Mouse (Mus musculus) G1E (cell line): ENCODE results near the gene Dnah8. TPM values are rescaled to one million over a fixed set of nuclear protein-coding genes. Genes with fewer than 3 reads are reported as not detected.
A peak's percentile ranks its signal among the peaks of the same experiment; 100 is the strongest.
"Not testable (repeated sequence)": the region's sequence is repeated elsewhere in the genome, so short reads cannot be mapped to it uniquely, and the experiment has no call there.

Experiments
- ATAC-seq: 2 replicates; pipeline ENCODE4 v1.8.0; 2016; ENCODE audit warnings: mild to moderate bottlenecking; ENCODE audit not compliant: insufficient number of reproducible peaks, poor library complexity, low FRiP score, severe bottlenecking; ENCODE audit errors: extremely low read depth
- DNase-seq: peaks from one replicate; pipeline ENCODE4 v3.0.0; 2012; ENCODE audit warnings: low spot score
- H3K27me3 ChIP-seq: 2 replicates; pipeline ENCODE4 v1.6.1; 2012; ENCODE audit warnings: mild to moderate bottlenecking, low read length, inconsistent platforms; ENCODE audit not compliant: insufficient read depth
- H3K36me3 ChIP-seq: replicated peaks from 2 replicates; pipeline ENCODE3; 2012; ENCODE audit warnings: mild to moderate bottlenecking, inconsistent platforms
- H3K4me1 ChIP-seq: 2 replicates; pipeline ENCODE4 v1.6.1; 2012; ENCODE audit warnings: low read depth, low read length, inconsistent platforms, mixed read lengths; ENCODE audit not compliant: insufficient read depth
- H3K4me3 ChIP-seq: 2 replicates; pipeline ENCODE4 v1.5.1; 2012; ENCODE audit warnings: low read depth, mild to moderate bottlenecking, inconsistent platforms, low read length, moderate library complexity, mixed read lengths
- H3K9me3 ChIP-seq: replicated peaks from 2 replicates; pipeline ENCODE4 v1.6.1; 2012; ENCODE audit warnings: inconsistent platforms
- CTCF ChIP-seq: IDR thresholded peaks from 2 replicates; pipeline ENCODE4 v1.5.1; 2012; ENCODE audit warnings: low read depth, low read length, inconsistent platforms, mixed read lengths
- GATA1 ChIP-seq: IDR thresholded peaks from 2 replicates; pipeline ENCODE4 v1.6.1; 2012; ENCODE audit warnings: borderline replicate concordance, low read length, inconsistent platforms, mixed read lengths
- GATA2 ChIP-seq: IDR thresholded peaks from 2 replicates; pipeline ENCODE4 v1.6.1; 2012; ENCODE audit warnings: low read depth, low read length, inconsistent platforms, borderline replicate concordance
- POLR2AphosphoS5 ChIP-seq: IDR thresholded peaks from 2 replicates; pipeline ENCODE4 v1.6.1; 2012; ENCODE audit warnings: low read depth, low read length, inconsistent platforms; ENCODE audit not compliant: insufficient replicate concordance
- TAL1 ChIP-seq: conservative IDR thresholded peaks from 2 replicates; pipeline ENCODE4 v1.6.1; 2012; ENCODE audit warnings: low read depth, low read length, inconsistent platforms, mixed read lengths
- polyA plus RNA-seq: library from polyadenylated mRNA; stranded (reverse); fragments of >175 nt; gene quantifications from 2 replicates; pipeline ENCODE4 v1.2.3, GENCODE M21; 2012
- total RNA-seq, 2 experiments: library from RNA; stranded (forward) in 1 of 2; stranded (reverse) in 1 of 2; fragments of 200-1000 nt in 1 of 2; fragments of >200 nt in 1 of 2; fragmentation: Nextera tagmentation in 1 of 2; gene quantifications; 2 replicates each; pipeline ENCODE4 v1.2.3; 2014 to 2017

Gene Dnah8
- total RNA-seq (2014; fragmentation: Nextera tagmentation) = 49.3 and 69.4 TPM in 2 replicates
- 37.0 and 42.5 TPM in 2 replicates for total RNA-seq (2017)
- polyA plus RNA-seq = 1.5 and 3.5 TPM in 2 replicates

DNA sequence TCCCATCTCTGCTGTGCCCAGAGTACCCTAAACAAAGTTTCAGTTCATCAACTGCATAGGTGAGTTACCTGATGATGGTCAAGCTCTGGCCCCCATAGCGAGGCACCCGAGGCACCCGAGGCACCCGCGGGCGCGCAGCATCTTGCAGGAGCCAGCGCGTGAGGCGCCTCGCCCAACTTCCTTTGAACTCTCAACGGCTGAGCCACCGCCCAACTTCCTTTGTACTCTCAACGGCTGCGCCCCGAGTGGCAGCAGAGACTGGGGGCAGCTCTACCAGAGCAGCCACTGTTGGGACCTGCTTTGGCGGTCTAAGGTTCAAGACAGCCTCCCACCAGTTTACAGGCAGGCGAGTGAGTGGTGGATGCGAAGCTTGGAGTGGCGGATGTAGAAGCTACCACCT, at the start of gene Dnah8:
TSS of gene Dnah8 (plus strand) at position 223 of the 400 bp plus-strand sequence.
- H3K4me1 ChIP-seq, DNase-seq, H3K4me3 ChIP-seq, H3K27me3 ChIP-seq: not testable (repeated sequence)
- Histone ChIP-seq H3K9me3 (peaks cover 15% of the 10 kb centered on the region), H3K36me3 (peaks cover 16% of the 10 kb centered on the region)
- ATAC-seq = peak; percentile 50; the same call in 1 of the 2 replicates

DNA sequence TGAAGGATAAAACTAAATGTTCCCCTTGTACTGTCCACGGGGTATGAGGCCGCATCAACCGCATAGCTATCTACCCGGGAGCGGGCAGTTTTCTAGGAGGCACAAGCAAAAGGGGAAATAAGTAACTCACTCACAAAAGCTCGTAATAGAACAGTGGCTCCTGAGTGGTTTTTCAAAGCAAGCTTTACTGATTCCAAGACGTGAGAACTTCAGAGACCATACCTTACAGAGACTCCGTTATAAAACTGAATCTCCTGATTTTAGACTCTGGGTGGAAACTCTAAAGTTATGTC, 49.4 kb upstream of the Dnah8 start:
- H3K27me3 ChIP-seq = no peaks in the 10 kb centered on the region
- peaks cover 14% of the 10 kb centered on the region for H3K36me3 ChIP-seq
- ATAC-seq (no peak), DNase-seq (peak; percentile 41)
- H3K4me3 ChIP-seq = no peak overlapping the region; the same call in 1 of the 2 replicates
- H3K4me1 ChIP-seq = peaks cover 45% of the 10 kb centered on the region
- no peak for TF ChIP-seq POLR2AphosphoS5
- TF ChIP-seq CTCF = no peak
- TF ChIP-seq GATA2 = no peak
- no peak for TF ChIP-seq GATA1
- no peak for TF ChIP-seq TAL1
- no peaks in the 10 kb centered on the region for H3K9me3 ChIP-seq

DNA sequence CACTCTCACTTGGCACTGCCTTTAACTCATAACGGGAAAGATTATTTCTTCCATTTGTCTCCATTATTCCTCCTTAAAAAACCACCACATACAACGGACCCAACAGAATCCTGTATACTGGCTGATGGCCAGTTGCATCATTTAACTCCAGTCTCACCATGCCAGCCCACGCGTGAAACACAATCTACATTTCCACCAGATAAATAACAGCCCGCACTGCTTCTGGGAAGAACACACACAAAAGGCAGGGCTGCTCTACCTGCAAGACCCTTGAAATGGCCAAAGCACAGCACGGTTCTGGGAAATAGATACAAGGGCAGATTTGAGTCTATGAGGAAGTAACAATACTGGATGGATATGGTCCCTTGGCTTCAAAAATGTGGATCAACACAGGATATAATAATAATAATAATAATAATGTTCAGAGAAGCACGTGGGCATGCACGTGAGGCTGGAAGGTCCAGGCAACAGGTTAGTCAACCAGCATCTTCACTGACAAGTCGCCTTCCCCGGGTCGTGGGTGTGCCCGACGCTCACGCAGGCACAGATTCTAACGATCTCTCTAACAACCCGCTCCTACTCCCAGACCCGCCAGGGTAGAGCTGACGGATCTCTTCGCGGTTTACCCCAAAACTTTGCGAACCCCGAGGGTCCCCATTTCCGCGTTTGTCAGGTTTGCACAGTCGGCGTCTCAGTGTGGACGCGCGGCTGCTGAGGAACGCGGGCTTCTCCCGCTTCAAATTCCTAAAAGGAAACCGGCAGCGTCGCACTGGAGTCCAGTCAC, 48.8 kb upstream of the Dnah8 start:
- peak; percentile 29 for ATAC-seq
- no peak for TF ChIP-seq POLR2AphosphoS5
- no peak for TF ChIP-seq GATA2
- TF ChIP-seq GATA1 = no peak
- no peak for TF ChIP-seq CTCF
- Histone ChIP-seq H3K27me3 (no peaks in the 10 kb centered on the region), H3K4me1 (peaks cover 40% of the 10 kb centered on the region), H3K4me3 (peak overlapping the region; percentile 75), H3K36me3 (peaks cover 14% of the 10 kb centered on the region), H3K9me3 (no peaks in the 10 kb centered on the region)
- peak; percentile 77 for DNase-seq

DNA sequence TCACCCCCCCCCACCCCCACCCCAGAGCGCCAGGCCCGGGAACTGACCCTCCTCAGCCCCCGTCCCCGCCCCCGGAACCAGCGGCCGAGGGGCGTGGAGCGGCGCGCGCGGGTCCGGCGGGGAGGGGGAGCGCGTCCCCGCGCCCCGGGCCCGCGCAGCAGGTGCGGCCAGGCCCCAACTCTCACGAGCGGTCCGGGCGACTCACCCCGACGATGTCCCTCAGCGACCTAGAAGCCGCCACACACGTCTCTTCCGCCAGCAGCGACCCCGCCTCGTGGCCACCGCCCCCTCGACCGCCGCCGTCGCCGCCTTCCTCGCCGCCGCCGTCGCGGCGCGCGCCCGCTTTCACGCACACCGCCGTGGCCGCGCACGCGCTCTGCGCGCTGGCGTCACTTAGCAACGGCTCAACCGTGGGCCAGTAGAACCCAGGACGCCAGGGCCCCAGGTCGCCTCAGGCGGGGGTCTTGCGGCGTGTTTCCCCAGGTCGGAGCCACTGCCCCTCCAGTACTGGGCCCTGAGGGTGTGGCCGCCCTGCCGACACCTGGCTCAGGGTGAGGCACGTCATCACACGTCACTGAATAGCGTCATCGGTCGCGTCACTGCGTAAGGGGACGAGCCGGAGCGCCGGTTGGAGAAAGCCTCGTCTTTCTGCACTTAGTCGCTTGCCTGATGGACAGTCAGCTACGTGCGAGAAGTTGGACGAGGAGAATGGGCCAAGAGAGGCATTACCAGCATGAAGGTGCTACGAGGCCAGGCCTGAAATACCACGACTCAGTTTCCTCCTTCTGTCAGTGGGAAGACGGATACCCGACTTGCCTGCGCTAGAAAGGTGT, 48.0 kb upstream of the Dnah8 start, which contains the start of gene Btbd9:
TSS of gene Btbd9 (minus strand) at position 548 of the 833 bp plus-strand sequence.
- Histone ChIP-seq H3K9me3 (no peaks in the 10 kb centered on the region), H3K36me3 (peaks cover 9% of the 10 kb centered on the region), H3K27me3 (no peaks in the 10 kb centered on the region), H3K4me3 (peak within 1 kb of the TSS; percentile 75), H3K4me1 (peaks cover 34% of the 10 kb centered on the region)
- ATAC-seq = peak; percentile 89
- no peak for TF ChIP-seq GATA1
- no peak for TF ChIP-seq CTCF
- no peak; the same call in 1 of the 2 replicates for TF ChIP-seq POLR2AphosphoS5
- no peak for TF ChIP-seq TAL1
- no peak for TF ChIP-seq GATA2
- DNase-seq = peak; percentile 95

DNA sequence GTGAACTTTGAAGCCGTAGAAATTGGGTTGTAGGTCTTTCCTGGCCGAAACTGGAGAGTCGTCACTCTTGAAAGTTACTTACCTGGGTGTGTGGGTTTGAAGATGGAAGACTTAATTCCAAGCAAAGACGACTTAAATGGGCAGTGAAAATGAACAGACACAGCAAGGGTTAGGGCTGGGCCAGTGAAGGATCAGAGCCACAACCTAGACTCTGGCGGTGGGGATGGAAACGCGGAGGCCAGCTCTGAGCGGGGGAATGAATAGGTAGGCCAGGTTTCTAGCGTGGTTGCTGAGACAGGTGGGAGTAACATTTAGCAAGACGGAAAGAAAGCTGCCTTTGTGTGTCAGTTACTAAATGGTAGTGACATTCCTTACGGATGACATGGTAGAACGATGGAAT, 47.2 kb upstream of the Dnah8 start:
- H3K4me3 ChIP-seq = peak overlapping the region; percentile 75
- no peaks in the 10 kb centered on the region for H3K27me3 ChIP-seq
- H3K9me3 ChIP-seq = no peaks in the 10 kb centered on the region
- TF ChIP-seq GATA2 (no peak), POLR2AphosphoS5 (no peak), TAL1 (no peak), CTCF (no peak), GATA1 (no peak)
- no peak for ATAC-seq
- peaks cover 32% of the 10 kb centered on the region for H3K4me1 ChIP-seq
- peaks cover 3% of the 10 kb centered on the region for H3K36me3 ChIP-seq
- DNase-seq = peak; percentile 43

DNA sequence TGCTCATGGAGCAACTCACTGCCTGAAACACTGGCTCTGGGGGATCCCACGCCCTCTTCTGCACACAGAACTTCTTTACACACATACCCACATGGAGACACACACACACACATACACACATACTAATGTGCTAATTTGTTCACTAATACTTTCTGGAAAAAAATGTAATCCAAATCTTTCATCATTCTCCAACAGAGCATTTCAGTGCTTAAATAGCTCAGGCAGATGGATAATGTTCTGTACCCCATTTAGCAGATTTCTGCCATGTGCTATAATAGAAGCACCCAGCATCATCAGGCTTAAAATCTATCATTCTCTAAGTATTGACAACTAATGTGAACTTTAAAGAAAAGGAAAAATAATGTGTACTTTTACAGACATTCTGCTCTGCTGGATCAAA, 43.4 kb upstream of the Dnah8 start:
- no peak for TF ChIP-seq GATA1
- no peak for TF ChIP-seq POLR2AphosphoS5
- TF ChIP-seq GATA2 = no peak
- TF ChIP-seq CTCF = no peak
- TF ChIP-seq TAL1 = no peak
- H3K27me3 ChIP-seq = no peaks in the 10 kb centered on the region
- no peak overlapping the region for H3K4me3 ChIP-seq
- no peak for ATAC-seq
- H3K4me1 ChIP-seq = peaks cover 12% of the 10 kb centered on the region
- H3K36me3 ChIP-seq = peaks cover 2% of the 10 kb centered on the region
- H3K9me3 ChIP-seq = no peaks in the 10 kb centered on the region
- no peak for DNase-seq
